ENCODE assay signal across 15 mouse cellular contexts in the genomic region with DNA sequence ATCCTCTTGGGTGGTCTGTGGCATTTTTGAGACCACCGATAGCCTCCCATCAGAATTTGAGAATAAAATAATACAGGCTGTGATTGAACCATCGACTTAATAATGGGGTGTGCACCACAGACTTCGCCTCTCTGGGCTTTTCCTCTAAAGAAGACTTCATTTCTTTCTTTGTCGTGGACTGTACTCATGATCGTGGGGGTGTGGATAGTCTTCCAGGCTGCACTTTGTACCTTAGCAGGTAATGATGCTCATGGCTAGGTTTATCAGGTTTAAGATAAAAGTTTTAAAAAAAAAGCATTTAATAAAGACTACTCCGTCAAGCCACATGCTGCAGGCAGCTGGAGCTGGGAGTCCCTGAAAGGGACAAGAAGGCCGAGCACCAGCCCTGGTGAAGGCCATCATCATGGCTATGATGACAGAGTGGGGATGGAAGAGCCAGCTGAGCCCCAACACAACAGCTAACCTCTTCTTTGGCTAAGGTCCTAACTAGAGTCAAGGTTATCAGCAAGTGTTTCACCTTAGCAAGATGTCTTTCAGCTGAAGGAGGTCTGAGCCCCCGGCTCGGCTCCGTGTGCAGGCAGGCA.
DNase-seq lines count a peak whose midpoint lies in the region; ATAC-seq and TF ChIP-seq lines count a peak whose summit lies in the region.
"Had no signal": no experiment of that assay in that cellular context is flagged by ENCODE, and none has a peak within 500 bp of the region (broad histone marks: within the 10 kb centered on the region; RNA-seq: fewer than 3 reads in every experiment).

No protein-coding gene starts in this region.

- no peak overlapping the region for H3K4me3 ChIP-seq in heart, embryonic 11.5 days (ENCODE audit: low read depth, low read length)
- H3K4me3 ChIP-seq in lung, embryonic 14.5 days (ENCODE audit: low read depth, low read length), result no peak overlapping the region
- no peak overlapping the region for H3K4me3 ChIP-seq in lung, postnatal 0 days (ENCODE audit: low read depth, low read length)
- H3K4me3 ChIP-seq in forebrain, embryonic 15.5 days, result no peak overlapping the region
- H3K4me3 ChIP-seq: neural tube, embryonic 13.5 days had no signal

- 57% methylated on average over 10 of the region's 10 CpGs for WGBS in heart, embryonic 11.5 days (ENCODE audit: insufficient replicate concordance)
- 40% methylated on average over 10 of the region's 10 CpGs for WGBS in lung, embryonic 14.5 days
- WGBS in lung, postnatal 0 days, result 59% methylated on average over 10 of the region's 10 CpGs
- 62% methylated on average over 10 of the region's 10 CpGs for WGBS in forebrain, embryonic 15.5 days

- no peak for ATAC-seq in heart, embryonic 11.5 days (replicated peaks; ENCODE audit: insufficient number of reproducible peaks, low FRiP score, low TSS enrichment)
- ATAC-seq in lung, embryonic 14.5 days (ENCODE audit: insufficient read depth), result no peak; the same call in 1 of the 2 replicates
- no peak for ATAC-seq in lung, postnatal 0 days
- ATAC-seq in forebrain, embryonic 15.5 days (replicated peaks), result no peak; the same call in 1 of the 2 replicates

- no peak for TF ChIP-seq EP300 in lung, postnatal 0 days (IDR thresholded peaks at IDR 0.05)

- no peaks in the 10 kb centered on the region for H3K27me3 ChIP-seq in heart, embryonic 11.5 days (ENCODE audit: control insufficient read depth, insufficient read depth, low read length)
- H3K27me3 ChIP-seq in lung, embryonic 14.5 days (ENCODE audit: insufficient read depth, low read length), result no peaks in the 10 kb centered on the region
- H3K27me3 ChIP-seq in lung, postnatal 0 days (replicated peaks; ENCODE audit: insufficient read depth, low read length), result no peaks in the 10 kb centered on the region
- no peaks in the 10 kb centered on the region for H3K27me3 ChIP-seq in forebrain, embryonic 15.5 days
- H3K27me3 ChIP-seq: neural tube, embryonic 13.5 days had no signal

- 0 out of 2 replicates have a peak overlapping the region, but pooled peaks have one; percentile 0 for H3K4me2 ChIP-seq in heart, embryonic 11.5 days
- H3K4me2 ChIP-seq in lung, embryonic 14.5 days, result peak overlapping the region; percentile 54
- H3K4me2 ChIP-seq in lung, postnatal 0 days (replicated peaks; ENCODE audit: low read depth, low read length), result no peak overlapping the region
- no peak overlapping the region for H3K4me2 ChIP-seq in forebrain, embryonic 15.5 days (replicated peaks)

- intact Hi-C loops in heart, postnatal 14 days (cut with DNase I), result no loop called here

- no peak for TF ChIP-seq CTCF in lung, embryonic 14.5 days (IDR thresholded peaks at IDR 0.05; ENCODE audit: low read depth)
- TF ChIP-seq CTCF in lung, postnatal 0 days (IDR thresholded peaks at IDR 0.05), result no peak

- no peak overlapping the region for H3K27ac ChIP-seq in heart, embryonic 11.5 days (ENCODE audit: low read depth, low read length)
- H3K27ac ChIP-seq in lung, embryonic 14.5 days (ENCODE audit: low read depth), result peak overlapping the region; percentile 2; the same call in 1 of the 2 replicates
- H3K27ac ChIP-seq in lung, postnatal 0 days (ENCODE audit: low read length), result no peak overlapping the region
- peak overlapping the region; percentile 78; the same call in 1 of the 2 replicates for H3K27ac ChIP-seq in forebrain, embryonic 15.5 days (replicated peaks)
- H3K27ac ChIP-seq: heart, adult 2 months; neural tube, embryonic 13.5 days had no signal

- H3K4me1 ChIP-seq in heart, embryonic 11.5 days (ENCODE audit: control insufficient read depth, insufficient read depth, low read length), result peaks cover 27% of the 10 kb centered on the region
- H3K4me1 ChIP-seq in lung, embryonic 14.5 days (ENCODE audit: insufficient read depth), result peaks cover 20% of the 10 kb centered on the region
- peaks cover 7% of the 10 kb centered on the region; the same call in 1 of the 2 replicates for H3K4me1 ChIP-seq in lung, postnatal 0 days (ENCODE audit: insufficient read depth, low read depth, low read length)
- H3K4me1 ChIP-seq in forebrain, embryonic 15.5 days, result peaks cover 31% of the 10 kb centered on the region

- H3K36me3 ChIP-seq in heart, embryonic 11.5 days (ENCODE audit: control insufficient read depth, insufficient read depth, low read length), result no peaks in the 10 kb centered on the region
- no peaks in the 10 kb centered on the region for H3K36me3 ChIP-seq in lung, embryonic 14.5 days (ENCODE audit: insufficient read depth)
- no peaks in the 10 kb centered on the region for H3K36me3 ChIP-seq in lung, postnatal 0 days (ENCODE audit: insufficient read depth, low read length)
- no peaks in the 10 kb centered on the region for H3K36me3 ChIP-seq in forebrain, embryonic 15.5 days
- H3K36me3 ChIP-seq: neural tube, embryonic 13.5 days had no signal

- no peaks in the 10 kb centered on the region for H3K9me3 ChIP-seq in heart, embryonic 11.5 days (replicated peaks; ENCODE audit: control insufficient read depth, low read length)
- H3K9me3 ChIP-seq in lung, embryonic 14.5 days (ENCODE audit: low read depth, low read length), result no peaks in the 10 kb centered on the region
- H3K9me3 ChIP-seq in lung, postnatal 0 days (ENCODE audit: low read length), result no peaks in the 10 kb centered on the region
- no peaks in the 10 kb centered on the region for H3K9me3 ChIP-seq in forebrain, embryonic 15.5 days
- H3K9me3 ChIP-seq: neural tube, embryonic 13.5 days had no signal

- no peak for DNase-seq in heart, postnatal 14 days
- no peak for DNase-seq in lung, embryonic 14.5 days
- DNase-seq in lung, postnatal 0 days (ENCODE audit: low spot score), result no peak
- DNase-seq in adrenal gland, postnatal 36 days, result peak; percentile 51 to 57
- DNase-seq in thymus, postnatal 4 days, result no peak
- DNase-seq in embryo, embryonic 9.5 days (ENCODE audit: extremely low spot score), result no peak
- DNase-seq: B cell, adult 2 months; gastrocnemius, postnatal 14 days; liver; right cerebral cortex, postnatal 25 days; thymus, postnatal 25 days had no signal

- H3K9ac ChIP-seq in heart, embryonic 11.5 days (ENCODE audit: low read depth, low read length), result no peak overlapping the region
- H3K9ac ChIP-seq in lung, embryonic 14.5 days, result no peak overlapping the region
- H3K9ac ChIP-seq in lung, postnatal 0 days (replicated peaks; ENCODE audit: low read depth), result no peak overlapping the region
- no peak overlapping the region for H3K9ac ChIP-seq in forebrain, embryonic 15.5 days (replicated peaks)
- H3K9ac ChIP-seq: neural tube, embryonic 13.5 days had no signal

Comparison
In these comparisons a context has a peak if more than half of its experiments do, and no peak if none do; other contexts are left out.
1. H3K27ac ChIP-seq: peak in lung, embryonic 14.5 days (single experiment) and forebrain, embryonic 15.5 days (single experiment); none in heart, embryonic 11.5 days (single experiment) and lung, postnatal 0 days (single experiment).
2. H3K4me2 ChIP-seq: peak in heart, embryonic 11.5 days (single experiment) and lung, embryonic 14.5 days (single experiment); none in lung, postnatal 0 days (single experiment) and forebrain, embryonic 15.5 days (single experiment).
3. DNase-seq: peak in adrenal gland, postnatal 36 days (2 of 2); none in heart, postnatal 14 days (0 of 2), lung, embryonic 14.5 days (single experiment), lung, postnatal 0 days (single experiment), thymus, postnatal 4 days (single experiment) and embryo, embryonic 9.5 days (single experiment).